Mouse (Mus musculus) neural tube, embryonic 13.5 days (tissue): ENCODE results near the gene Slc4a1ap. TPM values are rescaled to one million over a fixed set of nuclear protein-coding genes. Genes with fewer than 3 reads are reported as not detected.

Source experiments
- polyA plus RNA-seq: library from polyadenylated mRNA; unstranded; fragments of >200 nt; fragmentation: Nextera tagmentation; extraction: Ambion mirVana; gene quantifications from 2 replicates; pipeline ENCODE4 v1.2.1, GENCODE M21; 2015

The Slc4a1ap gene
- polyA plus RNA-seq, 1 experiment from 2014 or later: 32.0 TPM

Other genes starting within 250 kb of the Slc4a1ap start
- gene Ift172, start 235.9 kb upstream of the Slc4a1ap start, polyA plus RNA-seq: 33.3 and 36.7 TPM in 2 replicates
- gene Fndc4, start 230.9 kb upstream of the Slc4a1ap start, polyA plus RNA-seq: 79.1 and 82.0 TPM in 2 replicates
- 0.27 TPM in 1 of 2 replicates, not detected in the other for gene Gckr, start 229.6 kb upstream of the Slc4a1ap start, polyA plus RNA-seq
- gene Zfp512, start 74.6 kb upstream of the Slc4a1ap start, polyA plus RNA-seq: 103 and 109 TPM in 2 replicates
- gene 4930548H24Rik, start 41.3 kb upstream of the Slc4a1ap start, polyA plus RNA-seq: not detected in 2 replicates
- 68.5 and 76.7 TPM in 2 replicates for gene Gpn1, start 32.3 kb upstream of the Slc4a1ap start, polyA plus RNA-seq
- gene Supt7l, start 812 bp downstream of the Slc4a1ap start, polyA plus RNA-seq: 27.0 and 27.5 TPM in 2 replicates
- 201 and 240 TPM in 2 replicates for gene Mrpl33, start 69.9 kb downstream of the Slc4a1ap start, polyA plus RNA-seq
- 3.5 and 3.8 TPM in 2 replicates for gene Rbks, start 170.6 kb downstream of the Slc4a1ap start, polyA plus RNA-seq
- gene Babam2, start 170.7 kb downstream of the Slc4a1ap start, polyA plus RNA-seq: 52.1 and 54.4 TPM in 2 replicates